Mouse (Mus musculus) erythroblast, embryonic 14.5 days (primary cell): Measurements from ENCODE around the gene Adcy2. TPM values are rescaled to one million over a fixed set of nuclear protein-coding genes. Genes with fewer than 3 reads are reported as not detected.

Experiments
- H3K27me3 ChIP-seq: 2 replicates; pipeline ENCODE4 v1.6.1; 2012; ENCODE audit warnings: inconsistent platforms; ENCODE audit not compliant: control insufficient read depth
- H3K36me3 ChIP-seq: 2 replicates; pipeline ENCODE4 v1.6.1; 2012; ENCODE audit warnings: mild to moderate bottlenecking, inconsistent platforms; ENCODE audit not compliant: control insufficient read depth
- H3K4me1 ChIP-seq: 2 replicates; pipeline ENCODE4 v1.6.1; 2012; ENCODE audit warnings: inconsistent platforms; ENCODE audit not compliant: control insufficient read depth
- H3K4me3 ChIP-seq: replicated peaks from 2 replicates; pipeline ENCODE3; 2012; ENCODE audit warnings: moderate library complexity, mild to moderate bottlenecking, inconsistent platforms
- H3K9me3 ChIP-seq: 2 replicates; pipeline ENCODE4 v1.6.1; 2012; ENCODE audit warnings: low read length, inconsistent platforms, mixed read lengths; ENCODE audit not compliant: control insufficient read depth
- GATA1 ChIP-seq: IDR thresholded peaks from 2 replicates; pipeline ENCODE4 v1.6.1; 2012; ENCODE audit warnings: low read length, inconsistent platforms, mixed read lengths
- TAL1 ChIP-seq: IDR thresholded peaks from 3 replicates; pipeline ENCODE4 v1.6.1; 2012; ENCODE audit warnings: low read length, inconsistent platforms, mixed read lengths
- polyA plus RNA-seq: library from polyadenylated mRNA; stranded (reverse); fragments of >175 nt; gene quantifications from 2 replicates; pipeline ENCODE4 v1.2.3, GENCODE M21; 2012

Gene Adcy2
- polyA plus RNA-seq, 1 experiment: not detected

DNA sequence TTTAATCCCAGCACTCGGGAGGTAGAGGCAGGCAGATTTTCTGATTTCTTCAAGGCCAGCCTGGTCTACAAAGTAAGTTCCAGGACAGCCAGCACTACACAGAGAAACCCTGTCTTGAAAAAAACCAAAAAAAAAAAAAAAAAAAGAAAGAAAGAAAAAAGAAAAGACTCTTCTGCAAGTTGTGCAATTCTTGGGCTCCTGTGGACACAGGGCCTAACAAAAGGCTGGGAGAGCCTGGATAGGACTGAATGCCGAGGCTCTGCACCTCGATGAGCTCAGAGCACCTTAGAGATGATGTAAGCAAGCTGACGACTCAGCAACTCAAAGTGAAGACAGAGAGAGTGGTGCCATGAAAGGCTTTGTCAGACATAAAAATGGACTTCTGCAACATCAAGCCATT, 424.9 kb downstream of the Adcy2 start:
- no peaks in the 10 kb centered on the region for H3K4me1 ChIP-seq
- no peaks in the 10 kb centered on the region for H3K9me3 ChIP-seq
- peaks cover 88% of the 10 kb centered on the region for H3K36me3 ChIP-seq
- H3K27me3 ChIP-seq: no peaks in the 10 kb centered on the region
- TF ChIP-seq GATA1 (no peak), TAL1 (no peak)
- H3K4me3 ChIP-seq: no peak overlapping the region

DNA sequence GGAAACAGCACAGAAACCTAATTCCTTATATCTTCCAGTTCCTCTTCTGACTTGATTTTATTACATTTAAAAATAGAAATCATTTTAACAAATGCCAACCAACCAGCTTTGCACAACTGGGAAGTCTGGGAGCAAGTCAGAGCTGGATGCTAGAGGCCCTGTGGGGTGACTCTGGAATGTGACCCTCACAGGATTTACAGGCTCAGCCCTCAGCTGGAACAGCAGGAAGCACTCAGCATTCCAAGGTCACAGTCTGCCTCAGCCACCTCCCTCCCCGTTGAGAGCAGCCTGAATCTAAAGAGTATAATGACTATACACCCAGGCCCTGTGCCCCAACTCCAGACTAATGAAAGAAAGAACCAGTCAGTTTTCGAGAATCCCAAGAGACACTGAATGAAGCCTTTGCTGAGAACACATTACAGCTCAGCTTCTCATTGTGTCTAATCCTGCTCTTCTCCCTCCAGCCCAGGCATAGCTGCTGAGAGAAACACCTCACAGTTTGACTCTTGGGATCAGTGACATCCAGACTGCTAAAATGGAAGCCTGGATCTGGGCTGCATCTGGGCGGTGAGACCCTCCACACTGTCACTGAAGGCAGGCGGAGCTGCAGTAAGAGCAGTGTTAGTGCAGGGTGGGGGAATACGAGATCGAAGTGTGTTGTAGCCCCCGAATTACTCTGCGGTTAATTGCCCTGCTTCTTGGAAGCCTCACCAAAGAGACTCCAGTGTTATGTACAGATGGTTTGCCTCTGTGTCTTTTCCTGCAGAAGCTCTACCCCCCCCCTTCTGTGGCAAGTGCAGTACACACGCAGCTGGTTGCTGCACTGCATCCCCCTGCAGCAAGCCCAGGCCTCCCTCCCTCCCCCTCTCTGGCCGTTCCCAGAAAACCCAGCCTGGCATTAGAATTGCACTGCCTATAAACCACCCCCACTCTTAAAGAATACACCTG, 426.1 kb downstream of the Adcy2 start:
- Histone ChIP-seq H3K36me3 (peaks cover 88% of the 10 kb centered on the region), H3K9me3 (no peaks in the 10 kb centered on the region), H3K4me3 (no peak overlapping the region), H3K27me3 (no peaks in the 10 kb centered on the region), H3K4me1 (no peaks in the 10 kb centered on the region)
- TF ChIP-seq GATA1 (no peak), TAL1 (no peak)

DNA sequence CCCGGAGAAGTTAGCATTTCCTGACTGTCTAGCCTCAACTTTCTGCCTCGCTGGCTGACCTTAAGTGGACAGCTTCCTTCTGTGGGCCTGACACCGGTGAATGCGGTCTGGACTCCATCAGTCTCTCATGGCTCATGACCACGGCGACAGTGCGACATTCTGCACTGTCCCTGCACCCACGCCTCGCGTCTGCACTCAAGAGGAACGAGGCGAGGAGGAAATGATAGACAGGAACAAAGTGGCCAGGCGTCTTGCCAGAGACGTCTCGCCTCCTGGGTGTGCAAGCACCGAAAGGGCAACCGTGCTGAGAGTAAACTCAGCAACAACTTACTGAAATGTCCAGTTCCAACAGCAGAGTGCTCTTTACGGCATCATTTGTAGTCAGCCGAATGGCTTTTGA, 427.1 kb downstream of the Adcy2 start:
- H3K9me3 ChIP-seq: no peaks in the 10 kb centered on the region
- no peaks in the 10 kb centered on the region for H3K4me1 ChIP-seq
- H3K4me3 ChIP-seq: no peak overlapping the region
- H3K36me3 ChIP-seq: peaks cover 85% of the 10 kb centered on the region
- no peaks in the 10 kb centered on the region for H3K27me3 ChIP-seq
- no peak for TF ChIP-seq GATA1
- no peak for TF ChIP-seq TAL1
